14 mouse cellular contexts compared by ENCODE assay signal in genomic region chr8:70452196-70452966, GRCm38 (mm10). TPM values are rescaled to one million over a fixed set of nuclear protein-coding genes. Genes with fewer than 3 reads are reported as not detected.
DNase-seq lines count a peak whose midpoint lies in the region; TF ChIP-seq lines count a peak whose summit lies in the region.
"Had no signal": no experiment of that assay in that cellular context is flagged by ENCODE, and none has a peak within 500 bp of the region (broad histone marks: within the 10 kb centered on the region; RNA-seq: fewer than 3 reads in every experiment).

No protein-coding gene starts in this region.

- TF ChIP-seq CTCF in E14TG2a.4 (conservative IDR thresholded peaks at IDR 0.05; ENCODE audit: low read length) = peak; percentile 26
- TF ChIP-seq CTCF in brain, embryonic 14.5 days (IDR thresholded peaks at IDR 0.05; ENCODE audit: borderline replicate concordance, extremely low read depth, insufficient read depth, insufficient read length) = no peak

- H3K4me1 ChIP-seq in heart, embryonic 10.5 days = peaks cover 68% of the 10 kb centered on the region
- H3K4me1 ChIP-seq in E14TG2a.4 (replicated peaks; ENCODE audit: low read depth, low read length) = peaks cover 51% of the 10 kb centered on the region
- H3K4me1 ChIP-seq: midbrain, embryonic 13.5 days had no signal

- H3K27me3 ChIP-seq in heart, embryonic 10.5 days (ENCODE audit: insufficient read depth, poor library complexity, severe bottlenecking) = peaks cover 42% of the 10 kb centered on the region
- H3K27me3 ChIP-seq in E14TG2a.4 (ENCODE audit: insufficient read depth, low read length) = peaks cover 68% of the 10 kb centered on the region
- H3K27me3 ChIP-seq: hindbrain, embryonic 15.5 days had no signal

- peaks cover 24% of the 10 kb centered on the region for H3K36me3 ChIP-seq in heart, embryonic 10.5 days
- H3K36me3 ChIP-seq in E14TG2a.4 (ENCODE audit: insufficient read depth, low read length) = peaks cover 12% of the 10 kb centered on the region

- intact Hi-C loops in heart, postnatal 14 days (cut with DNase I) = no loop called here

- peak overlapping the region; percentile 87 for H3K27ac ChIP-seq in heart, embryonic 10.5 days
- H3K27ac ChIP-seq: embryonic facial prominence, embryonic 12.5 days; hindbrain, embryonic 15.5 days; midbrain, embryonic 13.5 days had no signal

- 37% methylated on average over 52 of the region's 52 CpGs for WGBS in heart, embryonic 10.5 days

- H3K9me3 ChIP-seq in heart, embryonic 10.5 days = no peaks in the 10 kb centered on the region
- no peaks in the 10 kb centered on the region for H3K9me3 ChIP-seq in E14TG2a.4 (ENCODE audit: low read length)
- H3K9me3 ChIP-seq: embryonic facial prominence, embryonic 12.5 days; hindbrain, embryonic 15.5 days; midbrain, embryonic 13.5 days had no signal

- H3K4me3 ChIP-seq in heart, embryonic 10.5 days = 0 out of 2 replicates have a peak overlapping the region, but pooled peaks have one; percentile 22
- H3K4me3 ChIP-seq in E14TG2a.4 (replicated peaks; ENCODE audit: low read length) = peak overlapping the region; percentile 68
- H3K4me3 ChIP-seq: embryonic facial prominence, embryonic 12.5 days; hindbrain, embryonic 15.5 days; midbrain, embryonic 13.5 days had no signal

- no peak for DNase-seq in heart, embryonic 10.5 days (ENCODE audit: low spot score)
- no peak for DNase-seq in heart, postnatal 14 days
- peak; percentile 62 for DNase-seq in layer of hippocampus, adult 9-11 months
- DNase-seq in layer of hippocampus, postnatal 10 days (ENCODE audit: low spot score in 2 of 2) = no peak
- DNase-seq in brain, embryonic 14.5 days (ENCODE audit: low read depth) = peak; percentile 6
- DNase-seq in ovary, postnatal 10 days (ENCODE audit: low spot score) = no peak
- no peak for DNase-seq in c-Kit-positive CD71-positive TER-119-positive erythroid progenitor cells, embryonic 14.5 days (ENCODE audit: low spot score)
- DNase-seq: cerebellum, adult 9-10 months; kidney, postnatal 14 days; liver, postnatal 0 days had no signal

- no peak for TF ChIP-seq POLR2A in brain, embryonic 14.5 days (IDR thresholded peaks at IDR 0.05; ENCODE audit: borderline replicate concordance, extremely low read depth, insufficient read depth, insufficient read length, poor library complexity, severe bottlenecking)

RNA-seq across cellular contexts. Expression of gene Crtc1, which starts 13.0 kb away (rescaled TPM):
- polyA plus RNA-seq in heart, embryonic 10.5 days (2016; fragmentation: Nextera tagmentation; extraction: Ambion mirVana) = 13.0 and 15.8 TPM in 2 replicates
- total RNA-seq in heart, postnatal 14 days (2021) = 1 to 10 TPM; 7.7 to 9.5 TPM
- 100 to 1,000 TPM; 103 to 114 TPM for total RNA-seq in layer of hippocampus, postnatal 10 days (2021)
- polyA plus RNA-seq in brain, embryonic 14.5 days (2012; rRNA removed) = 49.7 and 77.0 TPM in 2 replicates

RNA-seq across cellular contexts. Expression of gene Klhl26, which starts 24.4 kb away (rescaled TPM):
- polyA plus RNA-seq in heart, embryonic 10.5 days (2016; fragmentation: Nextera tagmentation; extraction: Ambion mirVana) = 15.6 and 15.7 TPM in 2 replicates
- total RNA-seq in heart, postnatal 14 days (2021) = 1 to 10 TPM; 5.5 to 6.9 TPM
- total RNA-seq in layer of hippocampus, postnatal 10 days (2021) = 10 to 100 TPM; 35.6 to 38.4 TPM
- polyA plus RNA-seq in brain, embryonic 14.5 days (2012; rRNA removed) = 46.7 and 50.6 TPM in 2 replicates

RNA-seq across cellular contexts. Expression of gene Tmem59l, which starts 34.8 kb away (rescaled TPM):
- polyA plus RNA-seq in heart, embryonic 10.5 days (2016; fragmentation: Nextera tagmentation; extraction: Ambion mirVana) = 1.2 and 3.6 TPM in 2 replicates
- not detected for total RNA-seq in heart, postnatal 14 days (2021)
- 100 to 1,000 TPM; 174 to 175 TPM for total RNA-seq in layer of hippocampus, postnatal 10 days (2021)
- polyA plus RNA-seq in brain, embryonic 14.5 days (2012; rRNA removed) = 64.8 and 68.6 TPM in 2 replicates
- polyA plus RNA-seq: liver, postnatal 0 days had no signal

RNA-seq across cellular contexts. Expression of gene Crlf1, which starts 40.6 kb away (rescaled TPM):
- polyA plus RNA-seq in heart, embryonic 10.5 days (2016; fragmentation: Nextera tagmentation; extraction: Ambion mirVana) = 1.8 and 3.2 TPM in 2 replicates
- under 1 TPM; 0.22 to 0.29 TPM for total RNA-seq in heart, postnatal 14 days (2021)
- total RNA-seq in layer of hippocampus, postnatal 10 days (2021) = 10 to 100 TPM; 21.3 to 22.0 TPM
- 1.4 and 2.5 TPM in 2 replicates for polyA plus RNA-seq in brain, embryonic 14.5 days (2012; rRNA removed)

RNA-seq across cellular contexts. Expression of gene Rex1bd, which starts 54.2 kb away (rescaled TPM):
- 127 and 128 TPM in 2 replicates for polyA plus RNA-seq in heart, embryonic 10.5 days (2016; fragmentation: Nextera tagmentation; extraction: Ambion mirVana)
- 100 to 1,000 TPM; 105 TPM for total RNA-seq in heart, postnatal 14 days (2021)
- total RNA-seq in layer of hippocampus, postnatal 10 days (2021) = 100 to 1,000 TPM in 1 of 2 experiments, 10 to 100 TPM in 1; 97.8 to 106 TPM
- 175 and 234 TPM in 2 replicates for polyA plus RNA-seq in brain, embryonic 14.5 days (2012; rRNA removed)

Comparison
In these comparisons a context has a peak if more than half of its experiments do, and no peak if none do; other contexts are left out.
1. DNase-seq: peak in layer of hippocampus, adult 9-11 months (single experiment) and brain, embryonic 14.5 days (single experiment); none in heart, embryonic 10.5 days (single experiment), heart, postnatal 14 days (0 of 2), layer of hippocampus, postnatal 10 days (0 of 2), ovary, postnatal 10 days (single experiment) and c-Kit-positive CD71-positive TER-119-positive erythroid progenitor cells, embryonic 14.5 days (single experiment).
2. RNA of gene Crtc1, which starts 13.0 kb away (total RNA-seq): 103 to 114 TPM in layer of hippocampus, postnatal 10 days; 7.7 to 9.5 TPM in heart, postnatal 14 days; every median in the first group is over 4 times any median in the second.
3. RNA of gene Klhl26, which starts 24.4 kb away (total RNA-seq): 35.6 to 38.4 TPM in layer of hippocampus, postnatal 10 days; 5.5 to 6.9 TPM in heart, postnatal 14 days; every median in the first group is over 4 times any median in the second.
4. RNA of gene Tmem59l, which starts 34.8 kb away (total RNA-seq): 174 to 175 TPM in layer of hippocampus, postnatal 10 days; not detected in heart, postnatal 14 days; every median in the first group is over 100 times any median in the second.